Mouse (Mus musculus) erythroblast, embryonic 14.5 days (primary cell): ENCODE measurements around the gene Ggact.

Experiments
- GATA1 ChIP-seq: IDR thresholded peaks from 2 replicates; pipeline ENCODE4 v1.6.1; 2012; ENCODE audit warnings: low read length, inconsistent platforms, mixed read lengths
- TAL1 ChIP-seq: IDR thresholded peaks from 3 replicates; pipeline ENCODE4 v1.6.1; 2012; ENCODE audit warnings: low read length, inconsistent platforms, mixed read lengths

DNA sequence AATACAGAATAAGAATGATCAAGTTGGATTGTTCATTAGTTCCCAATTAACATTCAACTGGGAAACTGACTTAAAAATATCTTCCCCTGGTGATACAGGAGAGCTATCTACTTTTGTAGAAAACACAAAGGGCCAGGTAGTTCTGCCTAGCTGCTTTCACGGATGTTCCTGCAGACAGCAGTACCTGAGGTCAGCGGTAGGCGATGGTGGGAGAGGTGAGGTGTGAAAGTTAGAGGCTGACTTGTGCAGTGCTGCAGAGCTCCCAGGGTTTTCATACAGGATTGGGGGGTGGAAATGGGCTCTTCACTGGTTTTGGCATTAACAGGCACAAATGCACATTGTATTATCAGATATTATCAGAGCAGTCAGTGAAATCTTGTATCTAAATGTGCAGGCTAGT is 35.8 kb downstream of the Ggact start:
- no peak for TF ChIP-seq GATA1
- no peak for TF ChIP-seq TAL1
